Comparison of ENCODE assay signal across 27 mouse cellular contexts in the genomic region with DNA sequence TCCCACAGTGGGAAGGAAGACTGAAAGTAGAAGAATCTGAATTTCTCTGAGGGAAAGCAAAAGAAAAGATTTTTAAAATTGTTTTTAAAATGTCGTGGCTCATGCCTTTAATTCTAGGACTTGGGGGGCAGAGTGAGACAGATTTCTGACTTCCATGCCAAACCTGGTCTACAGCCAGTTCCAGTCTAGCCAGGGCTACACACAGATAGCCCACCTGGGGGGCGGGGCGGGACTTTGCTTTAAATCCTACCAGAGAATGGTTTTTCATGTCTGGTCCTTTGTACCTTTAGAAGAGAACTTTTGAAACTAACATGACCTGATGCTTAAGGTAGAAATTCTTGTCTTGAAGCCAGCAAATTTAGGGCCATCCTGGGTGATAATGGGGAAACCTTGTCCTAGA. TPM values are rescaled to one million over a fixed set of nuclear protein-coding genes. Genes with fewer than 3 reads are reported as not detected.
"Had no signal": no experiment of that assay in that cellular context is flagged by ENCODE, and none has a peak within 500 bp of the region (broad histone marks: within the 10 kb centered on the region; RNA-seq: fewer than 3 reads in every experiment).

No protein-coding gene starts in this region.

- DNase-seq: gastrocnemius, postnatal 14 days; gastrocnemius, postnatal 36 days; heart, adult 11 months; heart, adult 2 months; heart, postnatal 14 days; heart, postnatal 36 days; kidney, adult 11 months; kidney, adult 2 months; kidney, adult 9 months; kidney, postnatal 14 days; kidney, postnatal 36 days; layer of hippocampus, adult 9-11 months; layer of hippocampus, postnatal 36 days; left cerebral cortex, postnatal 4 days; lung, adult 18-20 months had no signal

- H3K27ac ChIP-seq: heart, adult 2 months; heart, embryonic 13.5 days; heart, embryonic 15.5 days; hindbrain, embryonic 13.5 days; hindbrain, embryonic 15.5 days; hindbrain, postnatal 0 days; kidney, embryonic 15.5 days; kidney, postnatal 0 days; limb, embryonic 13.5 days; limb, embryonic 15.5 days; liver, embryonic 12.5 days; liver, embryonic 14.5 days had no signal

- H3K4me3 ChIP-seq: heart, adult 2 months; heart, embryonic 13.5 days; heart, embryonic 15.5 days; hindbrain, embryonic 13.5 days; hindbrain, embryonic 15.5 days; kidney, embryonic 15.5 days; limb, embryonic 13.5 days; limb, embryonic 15.5 days; liver, embryonic 12.5 days had no signal

RNA-seq across cellular contexts. Expression of a gene that starts 27.1 kb away (rescaled TPM):
- total RNA-seq: gastrocnemius, adult 18-20 months; gastrocnemius, postnatal 14 days; gastrocnemius, postnatal 36 days had no signal

RNA-seq across cellular contexts. Expression of a gene that starts 30.9 kb away (rescaled TPM):
- total RNA-seq: gastrocnemius, adult 18-20 months had no signal
